Mouse (Mus musculus): ENCODE results near the gene Taf4. TPM values are rescaled to one million over a fixed set of nuclear protein-coding genes. Genes with fewer than 3 reads are reported as not detected.

Taf4 gene
- 2.7 and 3.3 TPM in 2 replicates for polyA plus RNA-seq (2016; fragmentation: Nextera tagmentation; extraction: Ambion mirVana)

DNA sequence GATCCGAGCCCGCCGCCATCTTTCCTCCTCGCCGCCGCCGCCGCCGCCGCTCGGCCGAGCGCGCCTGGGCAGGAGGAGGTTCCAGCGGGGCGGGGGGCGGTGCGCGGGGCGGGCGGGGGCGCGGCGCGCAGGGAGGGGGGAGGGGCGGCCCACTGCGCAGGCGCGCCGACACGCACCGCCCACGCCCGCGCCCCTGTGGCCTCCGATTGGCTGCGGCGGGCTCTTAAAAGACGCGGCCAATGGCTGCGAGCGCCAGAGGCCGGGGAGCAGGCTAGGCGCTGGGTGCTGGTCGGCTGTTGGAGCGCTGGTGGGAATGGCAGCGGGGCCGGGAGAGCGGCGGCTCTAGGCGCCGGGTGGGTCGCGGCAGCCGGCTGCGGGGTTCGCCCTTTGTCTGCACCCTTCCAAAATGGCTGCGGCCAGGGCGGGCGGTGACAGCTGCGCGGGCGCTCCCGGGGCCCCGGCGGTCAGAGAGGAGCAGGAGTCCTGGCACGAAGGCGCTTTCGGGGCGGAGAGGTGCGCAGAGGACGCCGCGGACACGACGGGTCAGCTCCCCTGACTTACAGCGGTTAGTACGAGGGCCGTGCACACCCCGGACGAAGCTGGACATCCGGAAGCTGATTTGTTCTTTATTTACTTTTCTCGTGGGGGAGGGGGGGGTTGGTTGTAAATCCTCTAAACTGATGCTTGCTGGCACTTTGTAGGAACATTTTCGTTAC lies at the start of gene Taf4:
Gene Taf4 (minus strand): TSS at position 19 of the 716 bp plus-strand sequence.
- no peaks in the 10 kb centered on the region for H3K27me3 ChIP-seq (ENCODE audit: low read depth, poor library complexity, severe bottlenecking)
- DNase-seq (ENCODE audit: low spot score) = peak; percentile 95
- H3K4me3 ChIP-seq = peak within 1 kb of the TSS; percentile 81
- WGBS = 2% methylated on average over 62 of the region's 84 CpGs
- H3K4me1 ChIP-seq = peaks cover 55% of the 10 kb centered on the region
- no peaks in the 10 kb centered on the region for H3K9me3 ChIP-seq (replicated peaks)
- peak within 1 kb of the TSS; percentile 99 for H3K27ac ChIP-seq
- no peaks in the 10 kb centered on the region for H3K36me3 ChIP-seq

DNA sequence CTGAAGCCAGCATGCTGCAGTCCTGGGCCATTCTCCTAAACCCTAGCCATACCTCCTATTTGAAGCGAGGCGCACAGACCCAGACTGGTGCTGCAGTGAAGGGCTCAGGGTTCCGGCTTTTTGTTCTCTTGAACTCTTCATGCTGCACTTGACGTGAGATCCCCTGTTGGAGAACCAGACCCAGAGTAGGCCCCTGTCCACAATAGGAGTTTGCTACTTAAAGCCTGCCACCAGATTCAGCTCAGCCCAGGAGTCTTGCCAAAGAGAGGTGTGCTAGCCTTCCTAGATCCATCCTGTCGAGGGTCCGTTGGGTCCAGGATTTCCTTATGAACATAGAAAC lies 49.4 kb upstream of the Taf4 start:
- H3K27ac ChIP-seq = peak overlapping the region; percentile 97
- H3K9me3 ChIP-seq (replicated peaks) = no peaks in the 10 kb centered on the region
- H3K4me3 ChIP-seq = peak overlapping the region; percentile 98
- peaks cover 31% of the 10 kb centered on the region for H3K27me3 ChIP-seq (ENCODE audit: low read depth, poor library complexity, severe bottlenecking)
- no peak for DNase-seq (ENCODE audit: low spot score)
- 16% methylated on average over 6 of the region's 6 CpGs for WGBS
- H3K4me1 ChIP-seq = peaks cover 48% of the 10 kb centered on the region
- H3K36me3 ChIP-seq = peaks cover 42% of the 10 kb centered on the region

DNA sequence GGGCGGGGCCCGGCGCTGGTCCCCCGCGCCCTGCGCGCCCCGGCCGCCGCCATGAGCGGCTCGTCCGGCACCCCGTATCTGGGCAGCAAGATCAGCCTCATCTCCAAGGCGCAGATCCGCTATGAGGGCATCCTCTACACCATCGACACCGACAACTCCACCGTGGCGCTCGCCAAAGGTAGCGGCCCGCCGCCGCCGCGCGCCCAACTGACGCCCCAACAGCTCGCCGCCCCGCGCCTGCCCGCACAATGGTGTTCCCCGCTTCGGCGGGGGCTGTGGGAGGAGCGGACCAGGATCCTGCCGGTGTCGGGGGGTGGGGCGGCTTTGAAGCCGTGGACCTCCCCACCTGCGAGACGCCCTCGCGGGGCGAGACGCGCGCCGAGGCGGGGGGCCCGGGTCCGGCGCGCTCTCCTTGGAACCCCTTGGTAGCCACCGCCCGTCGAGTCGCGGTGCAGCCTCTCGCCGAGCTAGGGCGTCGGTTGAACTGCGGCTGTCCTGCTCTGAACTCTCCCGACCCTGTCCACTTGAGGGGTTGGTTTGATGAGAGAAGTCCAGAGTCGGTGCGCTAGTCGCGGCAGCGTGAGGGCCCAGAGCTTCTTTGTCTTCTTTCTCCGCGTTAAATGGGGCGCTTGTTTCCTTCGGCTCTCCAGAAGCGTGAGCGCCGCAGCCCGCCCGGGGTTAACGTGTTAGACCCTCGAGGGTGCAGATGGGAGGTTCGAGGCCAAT lies 48.9 kb upstream of the Taf4 start:
- under 1% methylated on average over 84 of the region's 84 CpGs for WGBS
- Histone ChIP-seq H3K9me3 (replicated peaks) (no peaks in the 10 kb centered on the region), H3K4me1 (peaks cover 48% of the 10 kb centered on the region), H3K36me3 (peaks cover 37% of the 10 kb centered on the region), H3K27me3 (ENCODE audit: low read depth, poor library complexity, severe bottlenecking) (peaks cover 36% of the 10 kb centered on the region), H3K27ac (peak overlapping the region; percentile 97), H3K4me3 (peak overlapping the region; percentile 98)
- DNase-seq (ENCODE audit: low spot score) = peak; percentile 70

DNA sequence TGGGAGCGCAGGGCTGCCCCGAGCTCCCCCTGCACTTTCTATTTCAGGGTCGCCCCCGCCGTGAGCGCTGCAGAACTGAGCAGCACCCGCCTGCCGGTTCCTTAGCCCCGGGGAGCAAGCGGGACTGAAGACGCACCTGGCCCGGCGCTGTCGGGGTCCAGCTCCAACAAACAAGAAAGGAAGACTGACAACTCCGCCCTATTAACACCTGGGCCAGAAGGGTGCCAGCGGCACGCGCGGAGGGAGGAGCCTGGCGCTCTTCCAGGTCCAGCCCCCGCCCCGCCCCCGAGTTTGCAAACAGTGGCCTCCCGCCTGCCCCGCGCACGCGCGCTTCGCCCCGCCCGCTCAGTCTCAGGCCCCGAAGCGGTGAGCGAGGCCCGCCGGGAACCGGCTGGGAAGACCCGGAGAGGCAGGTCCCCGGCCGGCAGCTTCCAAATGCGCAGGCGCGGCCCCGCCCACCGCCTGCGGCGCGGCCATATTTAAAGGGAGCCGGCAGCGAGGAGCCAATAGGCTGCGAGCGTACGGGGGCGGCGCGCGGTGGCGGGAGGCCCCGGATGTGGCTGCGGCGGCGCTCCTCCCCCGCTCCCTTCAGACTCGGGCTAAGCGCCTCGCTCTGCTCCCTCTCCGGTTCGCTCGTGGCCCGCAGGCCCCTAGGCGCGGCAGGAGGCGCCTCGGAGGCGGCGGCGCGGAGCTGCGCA lies 48.1 kb upstream of the Taf4 start, which contains the start of gene Lsm14b:
Gene Lsm14b (plus strand): TSS at position 587 of the 698 bp plus-strand sequence.
- Histone ChIP-seq H3K4me3 (peak within 1 kb of the TSS; percentile 98), H3K27ac (peak within 1 kb of the TSS; percentile 97), H3K36me3 (peaks cover 29% of the 10 kb centered on the region), H3K9me3 (replicated peaks) (no peaks in the 10 kb centered on the region), H3K27me3 (ENCODE audit: low read depth, poor library complexity, severe bottlenecking) (peaks cover 44% of the 10 kb centered on the region), H3K4me1 (peaks cover 48% of the 10 kb centered on the region)
- DNase-seq (ENCODE audit: low spot score) = peak; percentile 100
- under 1% methylated on average over 64 of the region's 80 CpGs for WGBS

DNA sequence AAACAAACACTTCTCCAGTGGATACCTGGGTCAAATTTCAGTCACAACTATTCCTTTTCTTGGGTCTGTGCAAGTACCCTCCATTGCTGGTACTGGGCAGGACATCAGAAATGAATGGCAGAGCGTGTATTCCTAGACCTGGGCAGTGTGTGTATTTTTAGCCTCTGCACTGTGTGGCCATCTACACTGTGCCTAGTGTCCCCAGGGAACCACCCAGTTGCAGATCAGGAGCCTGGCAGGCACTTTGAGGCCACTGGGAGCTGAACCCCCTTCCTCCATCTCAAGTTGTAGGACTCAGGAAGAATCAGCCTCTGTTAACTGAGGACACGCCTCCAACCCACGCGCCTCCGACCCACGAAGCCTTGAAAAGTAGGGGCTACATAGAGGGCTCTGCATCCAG lies 46.3 kb upstream of the Taf4 start:
- Histone ChIP-seq H3K27ac (no peak overlapping the region), H3K36me3 (peaks cover 11% of the 10 kb centered on the region), H3K9me3 (replicated peaks) (no peaks in the 10 kb centered on the region), H3K27me3 (ENCODE audit: low read depth, poor library complexity, severe bottlenecking) (peaks cover 56% of the 10 kb centered on the region), H3K4me1 (peaks cover 33% of the 10 kb centered on the region), H3K4me3 (no peak overlapping the region)
- WGBS = 59% methylated on average over 6 of the region's 6 CpGs
- DNase-seq (ENCODE audit: low spot score) = no peak

DNA sequence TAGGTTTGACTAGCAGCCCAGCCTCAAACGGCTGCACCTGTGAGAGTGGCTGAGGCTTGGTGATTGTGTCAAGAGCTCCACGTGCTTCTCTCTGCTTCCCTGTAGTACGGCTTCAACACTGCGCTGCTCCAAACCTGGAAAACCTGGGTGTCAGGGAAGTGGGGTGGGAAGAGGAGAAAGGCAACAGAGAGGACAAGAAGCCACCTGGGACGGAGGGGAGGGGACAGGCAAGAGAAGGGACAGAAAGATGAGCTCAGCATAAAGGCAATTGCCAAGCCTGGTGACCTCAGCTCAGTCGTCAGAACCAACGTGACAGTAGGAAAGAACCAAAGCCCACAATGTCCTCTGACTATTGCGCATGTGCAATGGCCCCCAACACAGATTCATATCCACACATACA lies 44.5 kb upstream of the Taf4 start:
- H3K27ac ChIP-seq = no peak overlapping the region
- peaks cover 22% of the 10 kb centered on the region for H3K4me1 ChIP-seq
- no peaks in the 10 kb centered on the region for H3K9me3 ChIP-seq (replicated peaks)
- no peak overlapping the region for H3K4me3 ChIP-seq
- peaks cover 57% of the 10 kb centered on the region for H3K27me3 ChIP-seq (ENCODE audit: low read depth, poor library complexity, severe bottlenecking)
- WGBS = 83% methylated on average over 8 of the region's 8 CpGs
- DNase-seq (ENCODE audit: low spot score) = no peak
- H3K36me3 ChIP-seq = no peaks in the 10 kb centered on the region

DNA sequence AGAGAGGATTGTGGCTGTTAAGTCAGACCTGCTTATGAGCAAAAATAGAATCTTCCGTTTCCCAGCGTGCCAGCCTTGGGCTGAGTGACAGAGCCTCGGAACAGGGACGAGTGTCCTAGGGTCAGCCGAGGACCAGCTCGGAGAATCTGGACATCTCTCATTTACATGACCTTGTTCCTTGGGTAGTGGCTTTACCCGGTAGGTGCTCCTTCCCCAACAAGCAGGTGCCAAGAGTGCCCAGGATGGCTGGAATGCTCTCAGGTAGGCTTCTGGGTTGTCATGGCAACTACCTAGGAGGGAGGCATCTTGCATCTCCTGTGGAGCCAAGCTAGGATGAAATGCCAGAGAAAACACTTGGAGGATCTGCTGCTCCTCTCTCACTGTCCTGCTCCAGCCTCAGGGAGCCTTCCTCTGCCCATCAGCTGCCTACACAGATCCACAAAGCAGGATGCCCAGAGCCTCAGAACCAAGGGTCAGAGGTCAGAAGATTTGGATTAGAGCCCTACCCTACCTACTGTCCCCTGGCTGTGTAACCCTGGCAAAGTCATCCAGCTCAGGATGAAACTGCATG lies 43.7 kb upstream of the Taf4 start:
- DNase-seq (ENCODE audit: low spot score) = no peak
- WGBS = 86% methylated on average over 7 of the region's 7 CpGs
- Histone ChIP-seq H3K27me3 (ENCODE audit: low read depth, poor library complexity, severe bottlenecking) (peaks cover 57% of the 10 kb centered on the region), H3K36me3 (no peaks in the 10 kb centered on the region), H3K4me1 (peaks cover 21% of the 10 kb centered on the region), H3K4me3 (no peak overlapping the region), H3K27ac (no peak overlapping the region), H3K9me3 (replicated peaks) (no peaks in the 10 kb centered on the region)

DNA sequence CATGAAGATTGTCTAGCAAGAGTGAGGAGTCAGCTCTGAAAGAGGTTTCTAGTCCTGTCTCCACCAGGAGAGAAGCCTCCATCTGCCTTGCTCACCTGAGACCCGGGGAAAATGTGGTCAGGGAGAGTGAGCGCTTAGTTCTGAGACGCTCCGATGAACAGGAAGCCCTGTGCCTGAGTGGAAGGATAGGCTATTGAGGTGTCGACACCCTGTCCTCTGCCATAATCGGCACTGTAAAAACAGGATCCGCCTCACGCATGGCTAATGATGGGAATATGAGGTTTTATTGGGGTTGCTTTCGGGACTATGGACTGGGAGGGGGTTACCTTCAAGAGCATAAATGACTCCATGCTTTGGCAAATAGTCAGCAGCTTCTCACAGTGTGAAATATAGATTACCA lies 42.1 kb upstream of the Taf4 start:
- Histone ChIP-seq H3K4me3 (no peak overlapping the region), H3K4me1 (peaks cover 17% of the 10 kb centered on the region), H3K27ac (no peak overlapping the region), H3K36me3 (no peaks in the 10 kb centered on the region), H3K9me3 (replicated peaks) (no peaks in the 10 kb centered on the region), H3K27me3 (ENCODE audit: low read depth, poor library complexity, severe bottlenecking) (peaks cover 53% of the 10 kb centered on the region)
- DNase-seq (ENCODE audit: low spot score) = no peak
- 83% methylated on average over 9 of the region's 9 CpGs for WGBS

DNA sequence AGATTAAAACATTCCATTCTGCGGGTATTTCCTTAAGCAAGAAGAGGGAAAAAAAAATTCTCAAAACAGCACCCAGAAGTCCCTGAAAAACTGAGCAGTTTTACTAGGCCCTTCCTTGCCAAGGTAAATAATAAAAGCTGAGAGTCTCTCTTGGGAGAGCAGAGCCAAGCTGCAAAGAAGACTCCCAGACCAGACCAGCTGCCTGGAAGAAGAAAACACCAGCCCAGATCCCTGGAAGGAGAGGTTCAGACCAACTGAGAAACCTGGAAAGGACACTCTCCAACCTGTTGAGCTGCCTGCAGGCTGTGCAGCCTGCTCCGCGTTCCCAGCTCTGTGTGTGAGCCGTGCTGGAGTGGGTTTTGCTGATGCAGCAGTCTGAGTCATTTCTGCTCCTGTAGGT lies 41.2 kb upstream of the Taf4 start:
- 87% methylated on average over 4 of the region's 4 CpGs for WGBS
- Histone ChIP-seq H3K4me3 (no peak overlapping the region), H3K27ac (no peak overlapping the region)

DNA sequence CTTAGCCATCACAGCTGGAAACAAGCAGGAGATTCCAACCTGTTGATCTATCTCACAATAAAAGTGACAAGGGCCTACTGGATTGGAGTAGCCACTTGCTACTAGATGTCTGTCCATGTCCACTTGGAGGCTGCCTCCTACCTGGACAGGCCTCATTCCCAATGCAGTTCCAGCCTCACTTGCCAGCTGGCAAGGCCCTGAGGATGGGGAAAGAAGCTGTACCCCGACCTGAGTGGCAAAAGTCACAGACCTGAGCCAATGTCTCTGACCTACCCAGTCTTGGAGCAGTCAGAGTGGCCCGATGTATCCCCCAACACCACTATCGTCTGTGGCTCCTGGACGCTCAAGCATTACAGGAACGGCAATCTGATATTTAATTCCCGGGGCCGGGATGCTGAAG lies 37.2 kb upstream of the Taf4 start:
- no peak for DNase-seq (ENCODE audit: low spot score)
- Histone ChIP-seq H3K27me3 (ENCODE audit: low read depth, poor library complexity, severe bottlenecking) (peaks cover 10% of the 10 kb centered on the region; the same call in 1 of the 2 replicates), H3K27ac (no peak overlapping the region), H3K9me3 (replicated peaks) (no peaks in the 10 kb centered on the region), H3K4me1 (peaks cover 15% of the 10 kb centered on the region), H3K4me3 (no peak overlapping the region), H3K36me3 (no peaks in the 10 kb centered on the region)
- 93% methylated on average over 7 of the region's 7 CpGs for WGBS

More for the DNA sequence above, 41.2 kb upstream of the Taf4 start:
- DNase-seq (ENCODE audit: low spot score) = no peak
- Histone ChIP-seq H3K9me3 (replicated peaks) (no peaks in the 10 kb centered on the region), H3K4me1 (peaks cover 15% of the 10 kb centered on the region), H3K36me3 (no peaks in the 10 kb centered on the region), H3K27me3 (ENCODE audit: low read depth, poor library complexity, severe bottlenecking) (peaks cover 43% of the 10 kb centered on the region)

DNA sequence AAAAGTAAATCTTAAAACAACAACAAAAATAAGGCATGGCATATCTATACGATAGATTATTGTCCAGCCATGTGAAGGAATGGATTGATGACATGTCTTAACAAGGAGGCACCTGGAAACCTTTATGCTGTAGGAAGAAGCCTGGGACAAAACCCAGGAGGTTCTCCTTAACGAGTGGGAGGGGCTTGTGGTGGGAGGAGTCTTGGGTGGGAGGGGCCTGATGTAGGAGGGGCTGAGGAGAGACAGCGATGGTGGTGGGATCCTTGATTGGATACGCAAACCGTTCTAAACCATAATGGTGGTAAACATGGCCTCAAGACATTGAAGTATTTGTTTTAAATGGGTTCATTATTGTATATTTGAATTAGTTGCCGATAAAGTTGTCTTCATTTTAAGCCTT lies 34.9 kb upstream of the Taf4 start:
- no peaks in the 10 kb centered on the region for H3K36me3 ChIP-seq
- DNase-seq (ENCODE audit: low spot score) = no peak
- no peak overlapping the region for H3K27ac ChIP-seq
- WGBS = 85% methylated on average over 6 of the region's 6 CpGs
- no peak overlapping the region for H3K4me3 ChIP-seq
- H3K27me3 ChIP-seq (ENCODE audit: low read depth, poor library complexity, severe bottlenecking) = no peaks in the 10 kb centered on the region
- peaks cover 8% of the 10 kb centered on the region; the same call in 1 of the 2 replicates for H3K4me1 ChIP-seq
- no peaks in the 10 kb centered on the region for H3K9me3 ChIP-seq (replicated peaks)

DNA sequence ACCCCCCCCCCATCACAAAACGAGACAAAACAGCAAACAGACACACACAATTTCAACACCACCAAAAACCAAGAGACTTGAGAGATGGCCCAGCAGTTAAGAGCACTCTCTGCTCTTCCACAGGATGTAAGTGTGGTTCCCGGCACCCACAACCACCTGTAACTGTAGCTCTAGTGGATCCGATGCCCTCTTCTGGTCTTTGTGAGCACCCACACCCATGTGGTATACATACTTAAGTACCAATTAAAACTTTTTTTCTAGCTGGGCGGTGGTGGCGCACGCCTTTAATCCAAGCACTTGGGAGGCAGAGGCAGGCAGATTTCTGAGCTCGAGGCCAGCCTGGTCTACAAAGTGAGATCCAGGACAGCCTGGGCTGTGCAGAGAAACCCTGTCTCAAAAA lies 34.2 kb upstream of the Taf4 start:
- Histone ChIP-seq H3K4me1 (peaks cover 8% of the 10 kb centered on the region; the same call in 1 of the 2 replicates), H3K9me3 (replicated peaks) (no peaks in the 10 kb centered on the region), H3K4me3 (no peak overlapping the region), H3K27me3 (ENCODE audit: low read depth, poor library complexity, severe bottlenecking) (no peaks in the 10 kb centered on the region), H3K27ac (no peak overlapping the region), H3K36me3 (no peaks in the 10 kb centered on the region)
- DNase-seq (ENCODE audit: low spot score) = no peak
- 93% methylated on average over 7 of the region's 7 CpGs for WGBS

Data from limb, embryonic 10.5 days (tissue).